8 mouse cellular contexts compared by ENCODE assay signal in genomic region chr1:167349815-167350596, GRCm38 (mm10). TPM values are rescaled to one million over a fixed set of nuclear protein-coding genes. Genes with fewer than 3 reads are reported as not detected.
A peak's percentile ranks its signal among the peaks of the same experiment; 100 is the strongest.
DNase-seq lines count a peak whose midpoint lies in the region; ATAC-seq lines count a peak whose summit lies in the region.

TSS of gene Aldh9a1 (plus strand) at chr1:167349991.

- peak within 1 kb of the TSS; percentile 88 for H3K4me3 ChIP-seq in hindbrain, embryonic 16.5 days (ENCODE audit: low read length)
- H3K4me3 ChIP-seq in macrophage (ENCODE audit: inconsistent target), result peak within 1 kb of the TSS; percentile 73

- peaks cover 6% of the 10 kb centered on the region for H3K4me1 ChIP-seq in hindbrain, embryonic 16.5 days (ENCODE audit: control insufficient read depth, insufficient read depth, low read depth, low read length)

- peaks cover 4% of the 10 kb centered on the region; the same call in 1 of the 2 replicates for H3K36me3 ChIP-seq in hindbrain, embryonic 16.5 days (ENCODE audit: control insufficient read depth, insufficient read depth, low read length)
- H3K36me3 ChIP-seq in macrophage (ENCODE audit: inconsistent target), result peaks cover 8% of the 10 kb centered on the region

- peaks cover 40% of the 10 kb centered on the region for H3K79me2 ChIP-seq in macrophage (ENCODE audit: inconsistent target)

- peak within 1 kb of the TSS; percentile 86 for H3K9ac ChIP-seq in hindbrain, embryonic 16.5 days (ENCODE audit: low read depth, low read length)

- H3K27ac ChIP-seq in hindbrain, embryonic 16.5 days (ENCODE audit: low read depth, low read length), result peak within 1 kb of the TSS; percentile 91
- H3K27ac ChIP-seq in macrophage, result peak within 1 kb of the TSS; percentile 90

- peak; percentile 98 for ATAC-seq in hindbrain, embryonic 16.5 days

- WGBS in hindbrain, embryonic 16.5 days, result under 1% methylated on average over 55 of the region's 55 CpGs
- WGBS in macrophage (ENCODE audit: missing documents), result under 1% methylated on average over 54 of the region's 55 CpGs

- H3K9me3 ChIP-seq in hindbrain, embryonic 16.5 days (ENCODE audit: control insufficient read depth, low read length), result no peaks in the 10 kb centered on the region

- H3K4me2 ChIP-seq in hindbrain, embryonic 16.5 days (ENCODE audit: low read length), result peak within 1 kb of the TSS; percentile 68

- no peaks in the 10 kb centered on the region for H3K27me3 ChIP-seq in hindbrain, embryonic 16.5 days (replicated peaks; ENCODE audit: control insufficient read depth, insufficient read depth, low read length)

- DNase-seq in WW6 (ENCODE audit: low read depth, low spot score), result peak; percentile 73
- DNase-seq in cerebellum, postnatal 4 days (ENCODE audit: low spot score in 2 of 2), result peak; percentile 80 to 90
- DNase-seq in gastrocnemius, adult 18-20 months (ENCODE audit: low spot score), result peak; percentile 90
- DNase-seq in left cerebral cortex, adult 18-20 months (ENCODE audit: low spot score in 2 of 2), result peak; percentile 78 to 80
- peak; percentile 88 for DNase-seq in right cerebral cortex, adult 18-20 months
- DNase-seq in urinary bladder, postnatal 10 days (ENCODE audit: low spot score), result peak; percentile 66

RNA-seq across cellular contexts. Expression of gene Aldh9a1, which starts in this region (rescaled TPM):
- 1 to 10 TPM; 2.4 to 2.5 TPM for total RNA-seq in gastrocnemius, adult 18-20 months (2021)
- polyA plus RNA-seq in hindbrain, embryonic 16.5 days (2015; fragmentation: Nextera tagmentation; extraction: Ambion mirVana), result 43.8 and 43.9 TPM in 2 replicates
- 10 to 100 TPM; 25.9 to 26.8 TPM for total RNA-seq in left cerebral cortex, adult 18-20 months (2021)
- total RNA-seq in macrophage (2018; cell fraction: chromatin; rRNA removed), result 100 to 1,000 TPM in 1 of 26 experiments, 10 to 100 TPM in 23, 1 to 10 TPM in 2; 4.8 to 100 (median 25.3) TPM
- 100 to 1,000 TPM in 9 of 26 experiments, 10 to 100 TPM in 17; 36.9 to 126 (median 74.7) TPM for total RNA-seq in macrophage (2018; cell fraction: cytosol; rRNA removed)
- total RNA-seq in macrophage (2018; cell fraction: nucleus; rRNA removed), result 100 to 1,000 TPM in 2 of 26 experiments, 10 to 100 TPM in 24; 15.0 to 107 (median 36.7) TPM
- 92.1 to 110 TPM (median 93.8 TPM) in 3 replicates for polyA plus RNA-seq in macrophage (2018)

Comparison
In these comparisons a context has a peak if more than half of its experiments do, and no peak if none do; other contexts are left out.
1. Peak in every context shown above with its lines: DNase-seq, ATAC-seq, H3K4me3 ChIP-seq and H3K27ac ChIP-seq.
2. RNA of gene Aldh9a1 (total RNA-seq): 25.9 to 26.8 TPM in left cerebral cortex, adult 18-20 months; 2.4 to 2.5 TPM in gastrocnemius, adult 18-20 months; every median in the first group is over 4 times any median in the second.